Mouse (Mus musculus): ENCODE measurements around the gene Dcaf12.
A peak's percentile ranks its signal among the peaks of the same experiment; 100 is the strongest.

Dcaf12 gene

GRCm38 (mm10) chr4:41314141-41315129 lies at the start of gene Dcaf12:
Gene Dcaf12 (minus strand): TSS chr4:41314889.
- peak; percentile 78 for DNase-seq (ENCODE audit: low read depth, low spot score)

GRCm38 (mm10) chr4:41361059-41361458 lies 46.4 kb upstream of the Dcaf12 start:
- no peak for DNase-seq (ENCODE audit: low read depth, low spot score)

DNA sequence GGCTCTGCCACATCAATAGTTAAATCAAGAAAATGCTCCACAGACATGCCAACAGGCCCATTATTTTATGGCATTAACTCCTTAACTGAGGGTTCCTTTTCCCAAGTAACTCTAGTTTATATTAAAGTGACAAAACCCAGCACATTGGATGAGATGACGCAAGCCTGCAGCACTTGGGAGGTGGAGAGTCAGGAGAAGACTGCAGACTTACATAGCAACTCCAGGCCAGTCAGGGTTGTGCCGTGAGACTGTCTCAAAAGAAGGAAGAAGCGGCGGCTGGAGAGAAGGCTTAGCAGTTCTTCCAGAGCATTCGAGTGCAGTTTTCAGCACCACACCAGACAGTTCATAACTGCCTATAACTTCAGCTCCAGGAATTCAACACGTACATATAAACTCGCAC lies 44.7 kb upstream of the Dcaf12 start:
- DNase-seq (ENCODE audit: low read depth, low spot score) = no peak

- DNase-seq (ENCODE audit: low read depth, low spot score) = no peak
Observed at GRCm38 (mm10) chr4:41358669-41359068, 44.0 kb upstream of the Dcaf12 start.

GRCm38 (mm10) chr4:41357154-41357553 lies 42.5 kb upstream of the Dcaf12 start:
- DNase-seq (ENCODE audit: low read depth, low spot score) = no peak

GRCm38 (mm10) chr4:41353265-41353664 lies 38.6 kb upstream of the Dcaf12 start:
- no peak for DNase-seq (ENCODE audit: low read depth, low spot score)

DNA sequence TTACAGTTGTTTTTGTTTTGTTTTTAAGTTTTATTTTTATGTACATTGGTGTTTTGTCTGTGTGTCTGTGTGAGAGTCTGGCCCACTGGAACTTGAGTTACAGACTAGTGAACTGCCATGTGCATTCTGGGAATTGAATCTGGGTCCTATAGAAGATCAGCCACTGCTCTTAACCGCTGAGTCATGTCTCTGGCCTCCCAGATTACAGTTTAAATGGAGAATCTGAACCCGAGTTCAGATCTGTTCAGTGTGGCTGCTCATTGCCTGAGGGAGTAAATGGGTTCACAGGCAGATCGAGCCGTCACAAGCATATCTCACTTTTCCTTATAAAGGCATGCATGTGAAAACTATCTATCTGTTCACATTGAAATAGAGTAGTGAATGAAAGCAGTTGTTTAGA lies 38.1 kb upstream of the Dcaf12 start:
- DNase-seq (ENCODE audit: low read depth, low spot score) = no peak

DNA sequence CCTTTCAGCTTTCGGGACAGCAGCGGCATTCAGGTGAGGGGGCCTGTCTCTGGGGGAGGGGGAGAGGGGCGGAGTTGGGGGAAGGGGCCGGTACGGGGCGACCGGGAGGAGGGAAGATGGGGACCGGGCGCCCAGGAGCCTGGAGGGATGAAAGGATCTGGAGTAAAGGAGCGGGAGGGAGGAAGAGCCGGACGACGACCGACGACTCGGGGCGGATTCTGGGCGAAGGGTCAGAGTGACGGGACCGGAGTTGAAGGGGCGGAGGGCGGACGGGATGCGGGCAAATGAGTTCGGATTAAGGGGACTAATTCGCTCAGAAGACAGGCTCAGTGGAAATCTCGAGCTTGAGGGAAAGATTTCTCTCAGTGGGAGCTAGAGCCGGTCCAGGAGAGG lies 34.5 kb upstream of the Dcaf12 start:
- DNase-seq (ENCODE audit: low read depth, low spot score) = peak; percentile 50

- DNase-seq (ENCODE audit: low read depth, low spot score) = peak; percentile 94
Observed at GRCm38 (mm10) chr4:41348584-41349198, 34.0 kb upstream of the Dcaf12 start, which contains the start of gene Ubap1. Gene Ubap1 (plus strand): TSS chr4:41348996.

DNA sequence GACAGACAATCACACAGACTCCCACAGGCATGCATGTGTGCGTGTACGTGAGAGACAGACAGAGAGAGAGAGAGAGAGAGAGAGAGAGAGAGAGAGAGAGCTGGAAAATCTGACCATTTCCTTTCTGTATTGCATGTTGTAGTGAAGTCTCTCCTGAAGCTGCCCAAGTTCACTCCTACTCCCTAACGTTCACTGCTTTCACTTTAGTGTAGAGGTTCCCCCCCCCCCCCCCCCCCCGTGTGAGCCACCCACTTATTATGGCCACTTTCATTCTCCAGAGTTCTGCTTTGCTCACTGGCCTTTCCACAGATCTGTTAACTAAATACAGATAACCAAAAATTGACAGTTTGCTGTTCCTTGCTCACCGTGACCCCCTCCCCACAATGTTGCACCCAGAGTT lies 33.1 kb upstream of the Dcaf12 start:
- DNase-seq (ENCODE audit: low read depth, low spot score) = no peak

GRCm38 (mm10) chr4:41346011-41346410 lies 31.3 kb upstream of the Dcaf12 start:
- DNase-seq (ENCODE audit: low read depth, low spot score) = no peak

- no peak for DNase-seq (ENCODE audit: low read depth, low spot score)
Observed at GRCm38 (mm10) chr4:41340912-41341550, 26.3 kb upstream of the Dcaf12 start.

GRCm38 (mm10) chr4:41336546-41336945 lies 21.9 kb upstream of the Dcaf12 start:
- no peak for DNase-seq (ENCODE audit: low read depth, low spot score)

- no peak for DNase-seq (ENCODE audit: low read depth, low spot score)
Observed at GRCm38 (mm10) chr4:41331698-41332421, 17.2 kb upstream of the Dcaf12 start.

DNA sequence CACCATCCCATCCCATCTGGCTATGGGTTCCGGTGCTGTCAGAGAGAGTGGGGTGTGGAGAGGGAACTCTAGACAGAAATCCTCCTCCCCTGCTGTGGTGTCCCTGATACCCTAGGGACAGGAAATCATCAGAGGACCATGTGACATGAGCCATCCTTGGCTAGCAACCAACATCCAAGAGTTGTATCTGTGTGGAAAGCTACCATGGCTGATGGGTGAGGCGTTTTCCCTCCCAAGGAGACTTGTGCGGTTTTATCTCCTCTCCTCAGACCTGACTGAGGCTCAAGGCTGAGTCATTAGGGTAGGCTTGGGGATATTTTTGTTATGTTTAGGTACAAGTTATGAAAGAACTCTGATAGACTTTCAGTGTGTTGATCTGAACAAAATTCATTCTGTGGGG lies 16.4 kb upstream of the Dcaf12 start:
- no peak for DNase-seq (ENCODE audit: low read depth, low spot score)

GRCm38 (mm10) chr4:41329481-41329880 lies 14.8 kb upstream of the Dcaf12 start:
- no peak for DNase-seq (ENCODE audit: low read depth, low spot score)

- DNase-seq (ENCODE audit: low read depth, low spot score) = no peak
Observed at GRCm38 (mm10) chr4:41326876-41327275, 12.2 kb upstream of the Dcaf12 start.

- DNase-seq (ENCODE audit: low read depth, low spot score) = no peak
Observed at GRCm38 (mm10) chr4:41320971-41321370, 6.3 kb upstream of the Dcaf12 start.

DNA sequence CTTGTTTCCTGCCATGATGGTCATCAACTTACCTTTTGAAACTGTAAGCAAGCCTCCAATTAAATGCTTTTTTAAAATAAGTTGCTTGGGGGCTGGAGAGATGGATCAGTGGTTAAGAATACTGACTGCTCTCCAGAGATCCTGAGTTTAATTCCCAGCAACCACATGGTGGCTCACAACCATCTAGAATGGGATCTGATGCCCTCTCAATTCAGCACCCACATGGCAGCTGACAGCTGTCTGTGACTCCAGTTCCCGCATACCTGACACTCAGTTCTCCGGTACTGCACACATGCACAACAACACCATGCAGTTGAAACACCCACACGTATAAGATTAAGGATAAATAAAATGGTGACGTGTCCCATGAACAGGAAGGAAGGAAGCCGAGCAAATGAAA lies 3.6 kb upstream of the Dcaf12 start:
- DNase-seq (ENCODE audit: low read depth, low spot score) = no peak

- no peak for DNase-seq (ENCODE audit: low read depth, low spot score)
Observed at GRCm38 (mm10) chr4:41315173-41315572, 484 bp upstream of the Dcaf12 start.

DNA sequence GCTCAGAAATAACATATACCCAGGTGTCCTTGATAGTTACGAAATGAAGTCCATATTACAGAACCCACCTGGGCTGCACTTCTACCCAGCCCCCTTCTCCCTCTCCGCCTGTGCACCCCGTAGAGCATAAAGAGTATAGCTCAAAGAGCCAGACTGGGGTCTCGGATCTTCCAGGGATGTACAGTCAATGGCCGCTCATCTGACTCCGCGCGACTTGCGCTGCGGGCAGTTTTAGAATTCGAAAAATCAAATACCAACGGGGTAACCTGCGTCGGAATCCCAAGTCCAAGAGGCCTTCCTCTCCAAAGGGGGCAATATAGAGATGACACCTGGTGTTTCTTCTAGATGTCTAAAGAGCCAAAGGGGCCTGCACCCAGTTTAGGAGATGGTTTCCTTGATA lies 967 bp downstream of the Dcaf12 start:
- no peak for DNase-seq (ENCODE audit: low read depth, low spot score)

Measured in retina, adult 2 months (tissue).